Comparison of ENCODE assay signal across 14 mouse cellular contexts in the genomic region with DNA sequence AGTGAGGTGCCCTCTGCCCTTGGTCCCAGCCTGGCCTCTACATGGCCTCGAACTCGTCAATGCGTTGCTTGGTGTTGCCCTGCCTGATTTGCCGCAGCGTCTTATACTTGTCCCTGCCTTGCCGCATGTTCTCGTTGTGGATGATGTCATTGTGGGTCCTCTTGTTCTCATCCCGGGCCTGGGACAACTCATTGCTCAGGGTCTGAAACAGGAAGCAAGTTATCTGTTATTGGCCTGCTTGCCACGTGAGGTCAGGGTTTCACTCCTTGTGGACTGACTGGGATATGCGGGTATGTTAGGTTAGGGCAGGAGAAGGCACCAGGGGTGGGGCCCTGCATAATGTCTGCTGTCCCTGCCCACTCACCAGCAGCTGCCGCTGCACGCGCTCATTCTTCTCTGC. TPM values are rescaled to one million over a fixed set of nuclear protein-coding genes. Genes with fewer than 3 reads are reported as not detected.
DNase-seq lines count a peak whose midpoint lies in the region; ATAC-seq and TF ChIP-seq lines count a peak whose summit lies in the region.
"Had no signal": no experiment of that assay in that cellular context is flagged by ENCODE, and none has a peak within 500 bp of the region (broad histone marks: within the 10 kb centered on the region; RNA-seq: fewer than 3 reads in every experiment).

No protein-coding gene starts in this region.

- no peaks in the 10 kb centered on the region for H3K27me3 ChIP-seq in forebrain, embryonic 11.5 days (ENCODE audit: control insufficient read depth, insufficient read depth, low read length)
- H3K27me3 ChIP-seq in forebrain, postnatal 0 days (ENCODE audit: insufficient read depth, low read length), result no peaks in the 10 kb centered on the region
- H3K27me3 ChIP-seq in limb, embryonic 12.5 days, result no peaks in the 10 kb centered on the region
- no peaks in the 10 kb centered on the region for H3K27me3 ChIP-seq in limb, embryonic 10.5 days (ENCODE audit: low read depth, poor library complexity, severe bottlenecking)
- H3K27me3 ChIP-seq: limb, embryonic 15.5 days; stomach, embryonic 15.5 days had no signal

- peaks cover 4% of the 10 kb centered on the region; the same call in 1 of the 2 replicates for H3K36me3 ChIP-seq in forebrain, embryonic 11.5 days (ENCODE audit: control insufficient read depth, insufficient read depth, low read length)
- no peaks in the 10 kb centered on the region for H3K36me3 ChIP-seq in forebrain, postnatal 0 days (ENCODE audit: insufficient read depth)
- H3K36me3 ChIP-seq in limb, embryonic 12.5 days, result peaks cover 37% of the 10 kb centered on the region
- H3K36me3 ChIP-seq in limb, embryonic 10.5 days, result peaks cover 21% of the 10 kb centered on the region

- peaks cover 16% of the 10 kb centered on the region; the same call in 1 of the 2 replicates for H3K4me1 ChIP-seq in forebrain, embryonic 11.5 days (replicated peaks; ENCODE audit: control insufficient read depth, insufficient read depth, low read length)
- 0 out of 2 replicates have a peak, but pooled peaks cover 10% of the 10 kb centered on the region for H3K4me1 ChIP-seq in forebrain, postnatal 0 days (ENCODE audit: insufficient read depth)
- H3K4me1 ChIP-seq in limb, embryonic 12.5 days (replicated peaks), result peaks cover 46% of the 10 kb centered on the region
- H3K4me1 ChIP-seq in limb, embryonic 10.5 days, result peaks cover 45% of the 10 kb centered on the region

- no peak for TF ChIP-seq CTCF in forebrain, postnatal 0 days (IDR thresholded peaks at IDR 0.05; ENCODE audit: low read depth)

- no peak overlapping the region for H3K4me2 ChIP-seq in forebrain, embryonic 11.5 days (ENCODE audit: low read depth, low read length, severe bottlenecking)
- H3K4me2 ChIP-seq in forebrain, postnatal 0 days (ENCODE audit: low read depth), result no peak overlapping the region
- no peak overlapping the region for H3K4me2 ChIP-seq in limb, embryonic 12.5 days
- H3K4me2 ChIP-seq: limb, embryonic 15.5 days; stomach, embryonic 15.5 days had no signal

- 90% methylated on average over 13 of the region's 13 CpGs for WGBS in forebrain, embryonic 11.5 days
- WGBS in forebrain, postnatal 0 days, result 93% methylated on average over 13 of the region's 13 CpGs
- 87% methylated on average over 13 of the region's 13 CpGs for WGBS in limb, embryonic 12.5 days
- 91% methylated on average over 13 of the region's 13 CpGs for WGBS in limb, embryonic 10.5 days

- no peaks in the 10 kb centered on the region for H3K9me3 ChIP-seq in forebrain, embryonic 11.5 days (ENCODE audit: control insufficient read depth, low read length)
- H3K9me3 ChIP-seq in forebrain, postnatal 0 days (ENCODE audit: low read length), result no peaks in the 10 kb centered on the region
- H3K9me3 ChIP-seq in limb, embryonic 12.5 days, result no peaks in the 10 kb centered on the region
- no peaks in the 10 kb centered on the region for H3K9me3 ChIP-seq in limb, embryonic 10.5 days (replicated peaks)
- H3K9me3 ChIP-seq: limb, embryonic 15.5 days; stomach, embryonic 15.5 days had no signal

- no peak overlapping the region for H3K27ac ChIP-seq in forebrain, embryonic 11.5 days (ENCODE audit: low read depth, low read length)
- H3K27ac ChIP-seq in forebrain, postnatal 0 days (ENCODE audit: low read depth, low read length), result no peak overlapping the region
- H3K27ac ChIP-seq in limb, embryonic 12.5 days, result no peak overlapping the region
- no peak overlapping the region for H3K27ac ChIP-seq in limb, embryonic 10.5 days
- H3K27ac ChIP-seq: heart, adult 2 months; left cerebral cortex, adult 2 months; limb, embryonic 15.5 days; stomach, embryonic 15.5 days had no signal

- peak; percentile 49 for DNase-seq in forebrain, embryonic 11.5 days (ENCODE audit: low spot score)
- DNase-seq in forebrain, postnatal 0 days, result no peak
- DNase-seq in limb, embryonic 10.5 days (ENCODE audit: low spot score), result no peak
- DNase-seq in testis, postnatal 10 days (ENCODE audit: low spot score), result peak; percentile 36
- DNase-seq in testis, postnatal 14 days (ENCODE audit: low spot score), result no peak
- peak; percentile 17 for DNase-seq in kidney, postnatal 14 days
- no peak for DNase-seq in layer of hippocampus, adult 11-12 months (ENCODE audit: low spot score)
- DNase-seq: cerebellum, adult 18-20 months; heart, adult 2 months had no signal

- no peak overlapping the region for H3K4me3 ChIP-seq in forebrain, embryonic 11.5 days (ENCODE audit: low read depth, low read length)
- H3K4me3 ChIP-seq in forebrain, postnatal 0 days (ENCODE audit: low read depth, low read length), result no peak overlapping the region
- no peak overlapping the region for H3K4me3 ChIP-seq in limb, embryonic 12.5 days (replicated peaks)
- H3K4me3 ChIP-seq in limb, embryonic 10.5 days, result no peak overlapping the region
- H3K4me3 ChIP-seq: heart, adult 2 months; left cerebral cortex, adult 2 months; limb, embryonic 15.5 days; stomach, embryonic 15.5 days had no signal

- no peak overlapping the region for H3K9ac ChIP-seq in forebrain, embryonic 11.5 days (ENCODE audit: low read length)
- no peak overlapping the region for H3K9ac ChIP-seq in forebrain, postnatal 0 days
- no peak overlapping the region for H3K9ac ChIP-seq in limb, embryonic 12.5 days (replicated peaks)
- H3K9ac ChIP-seq: limb, embryonic 15.5 days; stomach, embryonic 15.5 days had no signal

- no peak for ATAC-seq in forebrain, embryonic 11.5 days (replicated peaks; ENCODE audit: low FRiP score)
- ATAC-seq in forebrain, postnatal 0 days, result no peak
- ATAC-seq in limb, embryonic 12.5 days (ENCODE audit: insufficient number of reproducible peaks, insufficient read depth, low FRiP score, low TSS enrichment, low read depth), result peak; percentile 34; the same call in 1 of the 2 replicates
- ATAC-seq: activated CD4-positive, CD25-positive, alpha-beta regulatory T cell, adult 4 months had no signal

RNA-seq across cellular contexts. Expression of a gene that starts 43.3 kb away (rescaled TPM):
- polyA plus RNA-seq in forebrain, embryonic 11.5 days (2014; fragmentation: Nextera tagmentation; extraction: Ambion mirVana), result 122 and 135 TPM in 2 replicates
- 37.8 and 45.4 TPM in 2 replicates for total RNA-seq in forebrain, postnatal 0 days (2014; rRNA removed)
- 51.6 and 60.2 TPM in 2 replicates for polyA plus RNA-seq in forebrain, postnatal 0 days (2015; fragmentation: Nextera tagmentation; extraction: Ambion mirVana)
- polyA plus RNA-seq in limb, embryonic 12.5 days (2016; fragmentation: Nextera tagmentation; extraction: Ambion mirVana), result 40.1 and 46.9 TPM in 2 replicates
- polyA plus RNA-seq in limb, embryonic 10.5 days (2016; fragmentation: Nextera tagmentation; extraction: Ambion mirVana), result 24.8 and 26.2 TPM in 2 replicates

Comparison
In these comparisons a context has a peak if more than half of its experiments do, and no peak if none do; other contexts are left out.
1. DNase-seq: peak in forebrain, embryonic 11.5 days (single experiment), testis, postnatal 10 days (single experiment) and kidney, postnatal 14 days (single experiment); none in forebrain, postnatal 0 days (single experiment), limb, embryonic 10.5 days (single experiment), testis, postnatal 14 days (single experiment) and layer of hippocampus, adult 11-12 months (single experiment).